Mouse (Mus musculus) adrenal gland, adult 8-10 months (tissue): ENCODE measurements around the gene Alg12. TPM values are rescaled to one million over a fixed set of nuclear protein-coding genes. Genes with fewer than 3 reads are reported as not detected.

ENCODE experiments used
- DNase-seq: peaks from one replicate; pipeline ENCODE4 v3.0.0; 2022
- total RNA-seq, 4 experiments: library from RNA; stranded (reverse); gene quantifications; 2 replicates each; pipeline ENCODE4 v1.2.4; 2022

The Alg12 gene
- total RNA-seq: 10 to 100 TPM; 19.3 to 22.3 (median 20.3) TPM

DNA sequence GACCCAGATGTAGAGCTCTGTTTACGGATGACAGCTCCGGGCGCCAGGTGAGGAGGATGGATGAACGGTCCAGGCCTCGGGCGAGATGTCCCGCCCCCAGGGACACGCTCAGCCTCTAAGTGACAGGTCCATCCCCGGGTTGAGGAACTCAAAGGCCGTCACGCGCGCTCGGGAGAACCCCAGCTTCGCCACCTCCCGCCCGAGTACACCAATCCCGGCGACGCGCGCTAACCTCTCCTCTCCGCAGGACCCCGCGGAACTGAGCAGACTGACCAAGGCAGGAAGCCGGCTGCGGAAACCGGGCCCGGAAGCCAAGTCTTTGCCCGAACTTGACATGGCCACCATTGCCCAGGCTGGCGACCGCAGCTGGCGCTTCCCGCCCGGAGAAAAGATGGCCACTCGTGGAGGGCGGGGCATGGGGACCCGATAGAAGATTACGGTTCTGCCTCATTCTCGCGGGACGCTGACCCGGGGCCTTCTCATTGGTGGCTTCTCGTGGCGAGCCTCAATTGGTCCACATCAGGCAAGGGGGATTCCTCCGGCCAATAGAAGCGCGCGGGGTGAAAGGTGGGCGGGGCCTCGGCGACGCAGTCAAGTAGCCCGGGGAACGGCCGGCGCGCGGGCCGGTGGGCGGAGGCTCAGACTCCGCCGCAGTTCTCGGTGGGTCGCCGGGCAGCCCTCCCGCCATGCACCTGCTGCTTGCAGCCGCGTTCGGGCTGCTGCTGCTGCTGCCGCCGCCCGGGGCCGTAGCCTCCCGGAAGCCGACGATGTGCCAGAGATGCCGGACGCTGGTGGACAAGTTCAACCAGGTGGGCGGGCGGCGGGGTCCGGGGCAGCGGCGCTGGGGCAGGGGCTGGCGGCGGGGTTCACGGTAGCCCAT lies at the start of gene Alg12, which contains the start of gene Creld2:
TSS of gene Alg12 (minus strand) at position 293 of the 880 bp plus-strand sequence.
TSS of gene Creld2 (plus strand) at position 621 of the 880 bp plus-strand sequence.
- peak; percentile 100 for DNase-seq

DNA sequence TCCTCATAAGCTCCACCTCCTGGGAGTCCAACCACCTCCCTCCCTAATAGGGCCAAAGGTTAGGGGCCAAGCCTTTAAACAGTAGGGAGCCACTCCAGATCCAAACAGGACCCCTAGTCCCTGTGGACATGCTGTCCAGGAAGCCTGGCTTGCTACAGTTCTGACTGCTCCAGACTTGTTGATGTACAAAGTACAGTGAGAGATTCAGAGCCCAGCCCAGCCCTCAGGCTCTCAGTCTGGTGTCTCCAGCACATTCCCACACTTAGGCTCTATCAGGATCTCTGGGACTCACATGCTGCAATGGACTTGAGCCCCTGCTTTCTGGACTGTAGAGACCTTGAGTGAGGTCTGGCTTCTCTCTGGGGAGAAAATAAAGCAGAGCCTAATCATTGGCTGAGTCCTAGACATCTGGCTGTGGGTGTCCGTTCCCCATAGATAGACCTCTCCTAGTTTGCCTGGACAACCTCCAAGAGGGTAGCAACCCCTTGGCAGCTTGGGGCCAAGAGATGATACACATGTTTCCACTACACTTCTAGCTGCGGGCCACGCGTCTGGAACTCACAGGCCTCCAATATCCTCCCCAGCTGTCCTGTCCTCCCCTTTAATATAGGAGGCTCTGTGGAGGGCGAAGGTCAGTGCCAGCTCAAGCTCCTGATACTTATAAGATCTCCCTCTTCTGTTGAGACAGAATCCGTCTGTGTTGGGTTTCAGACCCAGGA lies 49.1 kb upstream of the Alg12 start:
- no peak for DNase-seq

DNA sequence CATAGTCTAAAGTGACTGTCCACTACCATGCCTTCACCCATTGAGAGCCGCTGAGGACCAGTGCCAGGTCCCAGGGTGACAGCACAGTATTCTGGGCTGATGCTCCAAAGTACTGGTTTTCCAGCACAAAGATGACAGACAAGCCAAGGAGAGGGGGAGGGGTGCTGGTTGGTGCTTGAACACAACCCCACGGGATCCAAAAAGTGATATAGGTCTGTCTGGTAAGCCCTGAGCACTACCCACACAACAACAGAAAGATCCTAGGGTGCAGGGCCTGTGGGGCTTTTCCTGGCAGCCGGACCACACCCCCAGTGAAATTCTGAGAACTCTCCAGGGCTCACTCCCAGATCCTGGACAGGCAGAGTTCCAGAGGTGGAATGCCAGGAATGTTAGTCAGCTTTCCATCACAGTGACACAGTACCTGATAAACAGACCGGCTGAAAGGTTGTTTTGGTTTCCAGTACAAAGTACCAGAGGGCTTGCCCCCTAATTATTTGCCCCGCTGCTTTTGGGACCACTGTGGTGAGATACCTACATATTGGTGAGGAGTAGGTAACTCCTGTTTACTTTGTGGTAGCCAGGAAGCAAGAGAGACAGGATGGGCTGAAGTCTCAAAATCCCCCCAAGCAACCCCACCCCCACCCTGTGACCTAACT lies 48.4 kb upstream of the Alg12 start:
- DNase-seq: peak; percentile 66

DNA sequence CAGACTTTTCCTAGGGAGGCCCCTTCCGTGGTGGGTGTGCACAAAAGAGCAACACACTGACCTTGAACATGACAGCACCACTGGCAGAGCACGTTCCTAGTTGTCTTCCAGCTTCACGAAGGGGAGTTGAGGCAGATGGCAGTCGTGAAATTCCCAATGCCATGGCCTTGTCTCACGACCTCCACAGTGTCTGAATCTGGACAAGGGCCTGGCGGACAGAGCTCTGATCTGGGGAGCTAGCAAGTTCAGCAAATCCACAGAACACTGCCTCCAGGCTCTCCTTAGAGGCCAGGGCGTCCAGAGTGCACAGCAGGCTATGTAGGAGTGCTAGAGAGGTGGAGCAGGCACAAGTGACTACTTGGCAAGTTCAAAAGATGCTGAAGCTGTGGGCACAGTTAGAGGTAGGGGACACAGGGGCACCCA lies 47.8 kb upstream of the Alg12 start:
- peak; percentile 70 for DNase-seq

DNA sequence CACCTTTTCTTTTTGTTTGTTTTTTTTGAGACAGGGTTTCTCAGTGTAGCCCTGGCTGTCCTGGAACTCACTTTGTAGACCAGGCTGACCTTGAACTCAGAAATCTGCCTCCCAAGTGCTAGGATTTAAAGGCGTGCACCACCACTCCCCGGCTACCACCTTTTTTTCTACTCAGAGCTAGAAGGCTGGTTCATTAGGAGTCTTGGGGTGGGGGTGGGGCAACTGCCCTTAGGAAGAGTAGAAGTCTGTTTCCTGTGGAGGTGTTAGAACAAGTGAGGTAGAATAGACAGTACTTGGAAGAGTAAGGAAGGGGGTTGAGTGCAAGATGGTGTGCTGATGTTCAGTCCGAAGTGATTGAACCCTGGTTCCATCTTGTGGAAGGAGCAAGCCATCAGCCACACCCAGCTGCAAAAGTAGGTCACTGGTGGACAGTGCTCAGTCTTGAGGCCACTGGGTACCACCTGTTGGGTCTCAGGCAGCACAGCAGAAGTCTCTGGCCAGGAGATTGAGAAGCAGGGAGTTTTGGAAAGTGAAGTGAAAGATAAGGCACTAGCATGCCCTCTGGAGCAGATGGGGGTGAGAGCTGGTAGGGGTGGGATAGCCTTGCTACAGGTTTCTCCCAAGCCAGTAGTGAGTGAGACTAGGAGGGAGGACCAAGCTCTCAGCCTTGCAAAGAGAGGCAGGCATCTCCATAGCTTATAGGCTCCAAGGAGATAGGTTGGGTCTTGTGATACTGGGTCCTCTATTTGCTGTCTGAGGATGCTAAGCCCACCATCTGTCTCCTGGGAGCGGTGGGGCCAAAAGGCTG lies 47.0 kb upstream of the Alg12 start:
- no peak for DNase-seq

DNA sequence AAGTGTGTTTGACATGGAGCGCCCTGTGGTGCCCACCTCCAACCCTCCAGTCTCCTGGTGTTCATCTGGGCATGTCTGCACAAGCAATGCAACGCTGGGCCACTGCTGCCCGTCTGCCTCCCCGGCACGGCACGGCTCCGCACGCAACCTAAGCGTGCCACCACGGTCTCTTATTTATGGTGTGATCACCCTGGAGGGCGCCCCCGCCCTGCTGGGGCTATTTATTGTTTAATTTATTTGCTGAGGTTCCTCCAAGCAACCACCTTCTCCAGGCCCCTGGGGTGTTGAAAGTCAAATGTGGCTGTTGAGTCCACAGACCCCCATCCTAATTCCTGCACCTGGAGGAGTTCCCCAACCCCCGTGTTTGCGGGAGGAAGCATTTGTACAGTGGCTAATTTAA lies 45.9 kb upstream of the Alg12 start:
- DNase-seq: no peak

DNA sequence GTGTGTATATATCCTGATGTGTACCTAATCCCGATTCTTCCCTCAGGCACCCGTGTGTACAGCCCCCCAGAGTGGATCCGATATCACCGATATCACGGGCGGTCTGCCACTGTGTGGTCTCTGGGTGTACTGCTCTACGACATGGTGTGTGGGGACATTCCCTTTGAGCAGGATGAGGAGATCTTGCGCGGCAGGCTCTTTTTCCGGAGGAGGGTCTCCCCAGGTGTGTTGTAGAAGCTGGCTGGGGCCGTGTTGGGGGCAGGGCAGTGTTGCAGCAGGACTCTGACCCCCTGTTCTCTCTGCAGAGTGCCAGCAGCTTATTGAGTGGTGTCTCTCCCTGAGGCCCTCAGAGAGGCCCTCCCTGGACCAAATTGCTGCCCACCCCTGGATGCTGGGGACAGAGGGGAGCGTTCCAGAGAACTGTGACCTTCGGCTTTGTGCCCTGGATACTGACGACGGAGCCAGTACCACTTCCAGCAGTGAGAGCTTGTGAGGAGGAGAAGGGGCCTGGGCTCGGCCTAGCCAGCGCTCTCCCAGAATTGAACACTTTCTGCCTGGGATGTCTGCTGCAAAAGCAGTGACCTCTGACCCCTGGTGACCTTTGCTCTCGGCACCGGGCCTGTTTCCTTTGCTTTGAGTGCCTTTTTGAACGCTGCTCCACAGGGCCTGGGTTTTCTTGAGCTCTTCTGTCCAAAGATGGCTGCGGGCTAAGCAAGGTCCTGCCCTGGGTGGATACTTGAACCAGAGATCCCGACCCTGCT lies 45.3 kb upstream of the Alg12 start:
- peak; percentile 67 for DNase-seq

DNA sequence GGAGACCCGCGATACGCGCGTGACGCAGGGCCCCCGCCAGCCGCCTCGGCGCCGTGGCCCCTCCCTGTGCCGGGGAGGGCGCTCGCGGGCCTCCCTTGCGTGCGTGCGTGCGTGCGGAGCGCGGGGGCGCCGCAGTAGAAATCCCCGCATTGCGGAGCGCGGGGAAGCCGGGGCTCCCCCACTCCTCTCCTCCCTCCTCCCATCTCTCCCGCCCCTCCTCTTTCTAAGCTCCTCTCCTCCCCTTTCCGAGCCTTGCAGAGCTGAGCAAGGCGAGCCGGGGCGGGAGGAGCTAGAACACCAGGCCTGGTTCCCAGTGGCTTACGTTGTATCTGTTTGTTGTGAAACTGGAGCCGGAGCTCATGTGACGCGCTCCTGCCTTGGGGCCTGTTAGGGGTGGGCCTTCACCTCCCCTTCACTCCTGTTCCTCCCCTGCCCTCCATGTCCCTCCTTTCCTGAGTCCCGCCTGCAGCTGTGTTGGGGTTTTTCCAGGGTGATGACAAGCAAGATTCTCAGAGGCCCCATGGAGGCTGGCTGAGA lies 44.6 kb upstream of the Alg12 start:
- peak; percentile 97 for DNase-seq

DNA sequence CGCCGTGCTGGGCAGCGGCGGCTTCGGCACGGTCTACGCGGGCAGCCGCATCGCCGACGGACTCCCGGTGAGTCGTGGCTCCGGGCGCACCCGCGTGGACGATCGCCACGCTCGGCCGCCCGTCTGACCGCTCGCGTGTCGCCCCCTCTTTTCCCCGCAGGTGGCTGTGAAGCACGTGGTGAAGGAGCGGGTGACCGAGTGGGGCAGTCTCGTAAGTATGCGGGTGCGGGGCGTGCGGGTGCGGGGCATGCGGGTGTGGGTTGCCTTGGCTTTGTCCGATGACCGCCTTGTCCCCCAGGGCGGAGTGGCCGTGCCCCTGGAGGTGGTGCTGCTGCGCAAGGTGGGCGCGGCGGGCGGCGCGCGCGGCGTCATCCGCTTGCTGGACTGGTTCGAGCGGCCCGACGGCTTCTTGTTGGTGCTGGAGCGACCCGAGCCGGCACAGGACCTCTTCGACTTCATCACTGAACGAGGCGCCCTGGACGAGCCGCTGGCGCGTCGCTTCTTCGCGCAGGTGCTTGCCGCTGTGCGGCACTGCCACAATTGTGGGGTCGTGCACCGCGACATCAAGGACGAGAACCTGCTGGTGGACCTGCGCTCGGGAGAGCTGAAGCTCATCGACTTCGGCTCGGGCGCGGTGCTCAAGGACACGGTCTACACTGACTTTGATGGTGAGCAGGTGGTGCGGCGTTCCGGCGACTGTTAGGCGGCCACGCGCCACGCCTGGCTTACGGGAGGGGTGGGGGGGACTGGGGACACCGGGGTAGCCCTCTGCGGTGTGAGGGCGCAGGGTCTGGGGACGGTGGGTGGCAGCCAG lies 44.0 kb upstream of the Alg12 start:
- DNase-seq: peak; percentile 67

DNA sequence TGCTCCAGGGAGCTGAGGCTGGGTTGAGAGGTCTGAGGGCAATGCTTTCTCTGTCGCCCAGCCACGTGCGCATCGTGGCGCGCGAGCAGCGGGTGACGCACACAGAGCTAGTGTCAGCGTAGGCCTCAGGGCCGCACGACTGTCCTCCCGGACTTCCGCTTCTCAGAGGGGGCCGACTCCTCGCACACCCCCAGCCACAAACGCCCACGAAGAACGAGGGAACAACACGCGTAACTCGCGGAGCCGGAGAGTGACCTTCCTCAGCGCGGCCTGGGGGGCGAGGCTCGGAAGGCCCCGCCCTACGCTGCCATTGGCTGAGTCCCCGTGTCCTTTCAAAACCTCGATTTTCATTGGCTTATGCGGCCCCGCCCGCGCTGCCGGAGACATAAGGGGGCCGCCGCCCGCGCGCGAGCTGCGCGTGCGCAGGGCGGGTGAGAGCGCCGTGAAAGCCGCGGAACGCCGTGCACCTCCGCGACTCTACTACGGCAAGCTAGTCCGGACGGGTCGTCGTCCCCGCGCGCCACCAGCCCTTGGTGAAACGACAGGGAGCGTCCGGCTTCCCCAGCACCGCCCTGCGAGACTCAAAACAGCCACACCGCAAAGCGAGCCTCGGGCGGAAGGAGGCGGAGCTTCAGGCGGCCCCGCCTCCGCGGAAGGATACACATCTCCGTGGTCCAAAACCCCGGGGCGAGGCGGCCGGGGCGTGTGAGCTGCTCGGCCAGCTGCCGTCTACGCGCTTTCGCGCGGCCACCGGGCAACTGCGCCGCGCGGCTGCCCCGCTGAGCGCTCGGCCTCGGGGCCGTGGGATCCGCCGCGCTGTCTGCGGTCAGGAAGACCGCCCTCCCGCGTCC lies 42.9 kb upstream of the Alg12 start, which contains the start of gene Pim3:
TSS of gene Pim3 (plus strand) at position 415 of the 851 bp plus-strand sequence.
- DNase-seq: peak; percentile 97

DNA sequence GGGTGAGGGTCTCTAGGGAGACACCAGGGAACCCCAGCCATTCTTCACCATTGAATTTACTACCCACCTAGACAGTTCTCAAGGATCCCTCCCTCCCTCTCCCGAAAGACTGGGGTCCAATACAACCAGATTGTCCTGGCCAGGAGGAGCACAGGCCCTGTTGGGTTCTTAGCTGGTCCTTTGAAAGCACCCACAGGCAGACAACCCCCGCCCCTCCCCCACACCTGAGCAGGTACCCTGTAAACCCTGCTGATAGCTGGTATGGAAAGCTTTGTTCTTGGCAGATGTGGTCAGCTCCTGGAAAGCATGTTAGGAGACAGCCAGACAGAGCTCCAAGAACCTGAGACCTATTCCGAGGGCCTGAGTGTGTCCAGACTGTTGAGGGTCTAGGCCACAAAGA lies 41.7 kb upstream of the Alg12 start:
- no peak for DNase-seq

DNA sequence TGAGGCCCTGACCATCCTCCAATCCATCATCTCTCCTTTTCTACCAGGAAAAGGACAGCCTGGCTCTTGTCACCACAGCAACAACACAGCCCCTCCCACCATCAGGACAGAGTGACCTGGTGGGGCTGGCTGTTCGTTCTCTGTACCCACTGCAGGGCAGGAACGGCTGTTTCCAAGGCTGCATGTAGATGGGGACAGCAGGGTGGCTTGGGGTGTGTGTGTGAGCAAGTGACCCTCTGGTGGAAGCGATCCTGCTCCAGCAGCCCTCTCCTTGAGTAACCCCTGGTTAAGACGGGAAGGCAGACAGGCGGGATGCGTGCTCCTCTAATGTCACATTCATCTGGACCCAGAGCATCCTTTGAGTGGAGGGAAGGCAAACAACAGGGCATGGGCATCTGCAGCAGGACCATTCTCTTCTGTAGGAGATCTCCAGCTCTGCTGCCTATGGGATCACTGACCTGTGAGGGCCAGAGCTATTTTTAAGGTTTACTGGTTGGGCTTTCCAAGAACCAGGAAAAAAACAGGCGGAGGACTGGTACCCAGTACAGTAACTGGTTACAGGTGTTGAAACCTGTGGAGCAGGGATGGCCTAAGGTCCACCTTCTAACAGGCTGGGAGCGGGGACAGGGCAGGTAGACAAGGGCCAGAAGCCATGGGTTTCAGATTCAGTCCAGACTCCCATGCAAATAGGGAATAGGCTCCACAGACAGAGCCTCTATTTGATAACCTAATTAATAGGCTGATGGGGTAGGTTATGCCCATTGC lies 40.3 kb upstream of the Alg12 start:
- no peak for DNase-seq

DNA sequence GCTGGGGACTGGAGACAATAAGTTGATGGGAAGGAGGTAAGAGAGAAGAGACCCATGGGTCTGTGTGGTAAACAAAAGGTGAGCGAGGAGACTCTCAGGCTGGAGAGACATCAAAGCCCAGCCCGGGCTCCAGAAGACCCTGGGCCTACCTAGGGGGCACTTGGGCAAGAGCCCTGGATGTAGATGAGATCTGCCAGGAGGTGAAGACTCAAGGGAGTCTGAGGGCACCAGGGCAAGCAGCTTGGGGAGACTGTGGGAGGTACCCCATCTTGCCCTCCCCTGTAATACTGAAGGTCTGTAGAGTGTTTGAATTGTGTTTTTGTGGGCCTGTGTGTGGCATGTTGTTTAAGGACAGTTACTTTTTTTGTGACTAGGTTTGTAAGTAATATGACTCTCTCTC lies 39.6 kb upstream of the Alg12 start:
- no peak for DNase-seq

DNA sequence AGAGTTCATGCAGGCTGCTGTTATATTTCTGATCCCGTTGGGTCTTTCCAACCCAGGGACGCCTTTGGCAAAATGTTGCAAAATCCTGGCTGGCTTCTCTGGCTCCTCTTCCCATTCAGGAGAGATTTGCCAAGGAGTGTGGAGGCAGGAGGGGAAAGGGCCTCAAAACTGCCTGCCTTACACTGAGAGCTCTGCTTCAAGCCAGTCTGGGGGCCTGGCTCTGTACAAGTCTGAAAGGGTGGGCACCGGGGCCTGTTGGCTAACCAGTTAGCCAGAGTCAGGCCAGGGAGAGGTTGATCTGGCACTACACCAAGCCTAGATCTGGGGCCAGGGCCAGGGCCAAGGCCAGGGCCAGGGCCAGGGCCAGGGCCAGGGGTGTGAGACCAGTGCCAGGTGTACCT lies 39.0 kb upstream of the Alg12 start:
- peak; percentile 66 for DNase-seq

DNA sequence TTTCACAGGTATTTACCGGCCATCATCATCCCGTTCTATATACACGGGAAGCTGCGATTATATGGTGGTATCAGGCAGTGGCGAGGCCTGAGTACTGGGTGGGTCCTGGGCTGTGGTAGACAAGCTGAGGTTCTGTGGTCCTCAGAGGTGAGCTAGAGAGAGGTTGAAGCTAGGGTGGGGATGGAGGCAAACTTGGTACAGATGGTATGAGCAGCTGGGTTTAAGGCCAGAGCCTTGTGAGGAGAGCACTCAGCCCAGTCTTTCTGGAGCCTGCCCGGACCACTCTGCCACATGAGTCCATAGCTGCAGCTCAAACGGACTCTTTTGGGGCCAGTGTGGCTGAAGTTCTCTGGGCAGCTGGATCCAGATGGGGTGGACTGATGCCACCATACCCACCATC lies 38.2 kb upstream of the Alg12 start:
- no peak for DNase-seq

DNA sequence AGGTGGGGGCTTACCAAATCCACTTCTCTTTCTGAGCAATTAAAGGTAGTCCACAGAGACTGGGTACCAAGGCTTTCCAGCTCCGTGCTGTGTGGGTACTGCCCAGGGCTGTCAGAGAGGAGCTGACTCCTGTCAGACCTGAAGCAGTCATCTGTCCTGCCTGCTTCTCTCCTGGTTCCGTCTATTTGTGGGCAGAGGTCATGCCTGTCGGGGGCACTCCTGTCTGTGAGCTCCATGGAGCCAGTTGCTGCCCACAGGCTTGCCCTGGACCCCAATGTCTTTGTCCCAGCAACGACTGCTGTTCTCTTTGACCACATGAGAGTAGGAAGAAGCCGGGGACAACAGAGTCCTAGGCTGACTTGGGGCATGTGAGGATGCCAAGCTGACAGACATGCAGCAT lies 37.5 kb upstream of the Alg12 start:
- no peak for DNase-seq

DNA sequence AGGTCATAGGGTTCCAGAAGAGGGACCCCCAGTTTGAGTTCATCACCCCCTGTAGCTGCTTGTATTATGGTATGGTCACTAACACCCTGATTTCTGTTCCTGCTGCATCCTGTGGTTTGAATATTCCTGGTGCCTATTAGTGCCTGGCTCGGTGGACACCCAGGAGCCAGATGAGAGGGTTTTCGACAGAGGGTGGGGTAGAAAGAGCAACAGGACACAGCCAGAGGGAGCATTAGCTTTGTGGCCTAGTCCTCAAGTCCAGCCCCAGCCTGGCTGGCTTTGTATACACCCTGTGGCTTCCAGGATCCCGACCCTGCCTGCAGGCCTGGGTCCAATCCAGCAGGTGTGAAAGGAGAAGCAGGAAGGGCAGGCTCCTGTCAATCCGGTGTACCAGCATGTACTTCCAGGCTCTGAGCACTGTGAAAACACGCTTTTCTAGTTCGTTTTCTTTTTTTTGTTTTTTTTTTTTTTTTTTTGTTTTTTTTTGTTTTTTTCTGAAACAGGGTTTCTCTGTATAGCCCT lies 36.8 kb upstream of the Alg12 start:
- DNase-seq: no peak
